Mouse (Mus musculus) hindbrain, embryonic 16.5 days (tissue): ENCODE results near the gene Ticrr. TPM values are rescaled to one million over a fixed set of nuclear protein-coding genes. Genes with fewer than 3 reads are reported as not detected.

Experiments
- polyA plus RNA-seq: library from polyadenylated mRNA; unstranded; fragments of >200 nt; fragmentation: Nextera tagmentation; extraction: Ambion mirVana; gene quantifications from 2 replicates; pipeline ENCODE4 v1.2.1, GENCODE M21; 2015

Ticrr gene
- polyA plus RNA-seq, 1 experiment from 2014 or later = 1.8 TPM

Other genes with a start within 250 kb of the Ticrr start
- 24.2 and 26.4 TPM in 2 replicates for gene Polg, start 193.8 kb upstream of the Ticrr start, polyA plus RNA-seq
- 5.5 and 5.7 TPM in 2 replicates for gene Rhcg, start 42.5 kb upstream of the Ticrr start, polyA plus RNA-seq
- gene Kif7, start 55.5 kb downstream of the Ticrr start, polyA plus RNA-seq = 1.6 and 1.7 TPM in 2 replicates
- 0.19 and 0.46 TPM in 2 replicates for gene Plin1, start 72.7 kb downstream of the Ticrr start, polyA plus RNA-seq
- gene Pex11a, start 82.9 kb downstream of the Ticrr start, polyA plus RNA-seq = 13.2 and 13.6 TPM in 2 replicates
- gene Wdr93, start 83.0 kb downstream of the Ticrr start, polyA plus RNA-seq = 0.51 and 0.52 TPM in 2 replicates
- gene Mesp1, start 133.6 kb downstream of the Ticrr start, polyA plus RNA-seq = 0.29 and 0.44 TPM in 2 replicates
- 1.5 and 1.7 TPM in 2 replicates for gene Mesp2, start 150.5 kb downstream of the Ticrr start, polyA plus RNA-seq
- 4.3 and 5.2 TPM in 2 replicates for gene Anpep, start 200.9 kb downstream of the Ticrr start, polyA plus RNA-seq